Mouse (Mus musculus): ENCODE data around the gene Slc7a7. TPM values are rescaled to one million over a fixed set of nuclear protein-coding genes. Genes with fewer than 3 reads are reported as not detected.
"Not testable (repeated sequence)": the region's sequence is repeated elsewhere in the genome, so short reads cannot be mapped to it uniquely, and the experiment has no call there.

Slc7a7 gene
- polyA plus RNA-seq, 1 experiment: 1.5 TPM

DNA sequence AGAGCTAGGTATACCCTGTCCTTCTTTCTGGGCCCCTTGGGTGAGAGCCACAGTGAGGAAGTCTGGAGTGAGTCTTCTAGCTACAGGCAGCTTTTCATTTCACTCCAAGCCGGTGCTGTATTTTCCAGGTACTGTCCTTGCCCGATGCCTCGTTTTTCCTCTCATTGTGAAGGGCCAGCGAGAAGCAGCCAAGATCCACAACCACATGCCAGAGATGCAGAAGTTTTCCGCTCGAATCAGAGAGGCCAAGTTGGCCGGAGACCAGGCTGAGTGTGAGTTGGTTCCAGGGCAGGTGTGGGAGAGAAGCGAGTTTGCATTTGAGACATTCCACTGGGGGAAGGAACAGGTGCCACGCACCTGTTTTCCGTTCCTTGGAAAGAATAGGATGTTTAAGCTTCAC is 51.0 kb downstream of the Slc7a7 start:
- WGBS: 55% methylated on average over 10 of the region's 10 CpGs

DNA sequence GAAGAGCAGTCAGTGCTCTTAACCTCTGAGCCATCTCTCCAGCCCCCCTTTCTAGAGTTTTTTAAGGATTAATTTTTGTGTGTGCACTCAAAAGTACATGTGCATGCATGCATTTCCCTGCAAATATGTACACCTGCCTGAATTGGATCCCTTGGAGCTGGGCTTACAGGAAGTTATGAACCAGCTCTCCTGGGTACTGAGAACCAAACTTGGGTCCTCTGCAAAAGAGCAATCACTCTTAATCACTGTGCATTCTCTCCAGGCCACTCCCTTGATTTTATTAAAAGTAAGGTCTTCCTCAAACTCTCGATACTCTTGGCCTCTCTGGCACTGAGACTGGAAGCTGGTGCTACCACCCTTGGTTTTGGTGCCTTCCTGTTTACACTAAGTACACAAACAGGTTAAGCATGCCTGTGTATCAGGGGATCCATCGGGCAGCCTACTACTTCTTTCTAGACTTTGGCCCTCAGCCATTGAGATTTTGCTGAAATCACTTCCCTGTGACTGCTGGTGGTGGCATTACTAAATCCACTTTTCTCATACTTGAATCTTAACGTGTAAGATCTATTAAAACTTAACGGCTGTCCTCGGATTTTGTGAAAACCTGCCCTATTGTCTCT is 52.4 kb downstream of the Slc7a7 start:
- peaks cover 2% of the 10 kb centered on the region; the same call in 1 of the 2 replicates for H3K4me1 ChIP-seq (ENCODE audit: control insufficient read depth, insufficient read depth, low read length)
- H3K27me3 ChIP-seq (ENCODE audit: control insufficient read depth, insufficient read depth, low read length): no peaks in the 10 kb centered on the region
- no peak for DNase-seq
- H3K4me3 ChIP-seq (replicated peaks; ENCODE audit: insufficient read depth, low read depth, low read length): no peak overlapping the region
- H3K27ac ChIP-seq (ENCODE audit: insufficient read depth, low read length): no peak overlapping the region
- no peak for TF ChIP-seq POLR2A (IDR thresholded peaks at IDR 0.05; ENCODE audit: borderline replicate concordance, insufficient read depth, low read length)
- 84% methylated on average over 5 of the region's 5 CpGs for WGBS

More for the DNA sequence above, 51.0 kb downstream of the Slc7a7 start:
- DNase-seq: no peak
- Histone ChIP-seq H3K27ac (ENCODE audit: insufficient read depth, low read length) (no peak overlapping the region), H3K4me3 (replicated peaks; ENCODE audit: insufficient read depth, low read depth, low read length) (no peak overlapping the region), H3K4me1 (ENCODE audit: control insufficient read depth, insufficient read depth, low read length) (peaks cover 2% of the 10 kb centered on the region; the same call in 1 of the 2 replicates), H3K27me3 (ENCODE audit: control insufficient read depth, insufficient read depth, low read length) (no peaks in the 10 kb centered on the region)
- TF ChIP-seq POLR2A (IDR thresholded peaks at IDR 0.05; ENCODE audit: borderline replicate concordance, insufficient read depth, low read length) (no peak), CTCF (IDR thresholded peaks at IDR 0.05; ENCODE audit: borderline replicate concordance, insufficient read depth, low read depth, low read length) (no peak)

DNA sequence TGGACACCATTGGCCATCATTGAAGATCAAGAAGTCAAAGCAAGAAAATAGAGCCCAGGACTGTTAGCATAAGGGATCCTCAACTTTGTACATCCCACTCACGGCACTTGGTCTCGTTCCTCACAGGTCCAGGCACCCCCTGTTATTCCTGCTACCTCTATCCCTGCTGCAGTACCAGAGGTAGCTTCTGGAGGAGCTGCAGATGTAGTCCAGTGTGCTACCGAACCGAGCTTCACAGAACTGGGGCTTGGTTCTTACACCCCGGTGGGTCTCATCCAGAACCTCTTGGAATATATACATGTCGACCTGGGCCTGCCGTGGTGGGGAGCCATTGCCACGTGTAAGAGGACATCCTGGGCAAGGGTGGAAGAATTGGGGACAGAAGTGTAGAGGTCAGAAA is 54.4 kb downstream of the Slc7a7 start:
- TF ChIP-seq POLR2A (IDR thresholded peaks at IDR 0.05; ENCODE audit: borderline replicate concordance, insufficient read depth, low read length): no peak
- no peak for TF ChIP-seq CTCF (IDR thresholded peaks at IDR 0.05; ENCODE audit: borderline replicate concordance, insufficient read depth, low read depth, low read length)
- H3K27me3 ChIP-seq (ENCODE audit: control insufficient read depth, insufficient read depth, low read length): no peaks in the 10 kb centered on the region
- no peak overlapping the region for H3K4me3 ChIP-seq (replicated peaks; ENCODE audit: insufficient read depth, low read depth, low read length)
- DNase-seq: no peak
- H3K4me1 ChIP-seq (ENCODE audit: control insufficient read depth, insufficient read depth, low read length): peaks cover 2% of the 10 kb centered on the region; the same call in 1 of the 2 replicates
- no peak overlapping the region for H3K27ac ChIP-seq (ENCODE audit: insufficient read depth, low read length)
- 93% methylated on average over 8 of the region's 8 CpGs for WGBS

DNA sequence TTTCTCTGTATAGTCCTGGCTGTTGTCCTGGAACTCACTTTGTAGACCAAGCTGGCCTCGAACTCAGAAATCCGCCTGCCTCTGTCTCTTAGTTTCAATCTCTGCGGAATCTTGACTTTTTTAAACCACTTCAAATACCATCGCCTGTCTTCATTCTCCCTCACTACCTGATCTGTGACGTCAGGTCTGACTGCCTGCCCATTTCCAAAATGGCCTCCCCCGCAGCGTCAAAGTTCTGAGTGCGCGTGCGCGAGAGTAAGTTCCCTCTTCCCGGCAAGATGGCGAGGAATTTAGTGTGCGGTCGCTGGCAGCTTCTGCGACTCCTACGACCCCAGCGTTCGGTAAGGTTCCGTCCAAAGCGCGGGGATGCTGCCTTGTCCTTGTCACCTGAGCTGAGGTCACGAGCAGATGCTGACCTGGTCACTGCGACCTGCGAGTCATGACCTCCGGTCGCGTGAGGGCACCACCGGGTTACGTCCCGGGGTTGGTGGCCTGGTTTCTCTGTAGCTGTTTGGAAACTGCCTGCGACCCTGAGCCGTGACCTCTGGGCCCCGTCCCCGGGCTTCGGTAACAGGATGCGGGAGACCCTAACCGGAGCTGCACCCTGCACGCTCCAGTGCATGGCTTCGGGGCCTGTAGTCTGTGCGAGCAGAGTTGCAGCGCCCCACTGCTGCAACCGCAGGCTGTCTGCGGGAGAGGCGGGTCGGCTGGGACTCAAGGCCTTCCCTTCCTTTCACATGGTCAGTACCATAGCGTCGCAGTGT is 56.8 kb downstream of the Slc7a7 start, which contains the start of gene Oxa1l:
Gene Oxa1l, plus strand, starts transcription at position 258 of the 764 bp plus-strand sequence.
- no peaks in the 10 kb centered on the region for H3K27me3 ChIP-seq (ENCODE audit: control insufficient read depth, insufficient read depth, low read length)
- WGBS: under 1% methylated on average over 48 of the region's 48 CpGs
- H3K4me3 ChIP-seq (replicated peaks; ENCODE audit: insufficient read depth, low read depth, low read length): peak within 1 kb of the TSS; percentile 73
- DNase-seq: peak; percentile 94 to 98
- peaks cover 2% of the 10 kb centered on the region; the same call in 1 of the 2 replicates for H3K4me1 ChIP-seq (ENCODE audit: control insufficient read depth, insufficient read depth, low read length)
- H3K27ac ChIP-seq (ENCODE audit: insufficient read depth, low read length): peak within 1 kb of the TSS; percentile 56
- TF ChIP-seq POLR2A (IDR thresholded peaks at IDR 0.05; ENCODE audit: borderline replicate concordance, insufficient read depth, low read length) (peak; percentile 82), CTCF (IDR thresholded peaks at IDR 0.05; ENCODE audit: borderline replicate concordance, insufficient read depth, low read depth, low read length) (no peak)

DNA sequence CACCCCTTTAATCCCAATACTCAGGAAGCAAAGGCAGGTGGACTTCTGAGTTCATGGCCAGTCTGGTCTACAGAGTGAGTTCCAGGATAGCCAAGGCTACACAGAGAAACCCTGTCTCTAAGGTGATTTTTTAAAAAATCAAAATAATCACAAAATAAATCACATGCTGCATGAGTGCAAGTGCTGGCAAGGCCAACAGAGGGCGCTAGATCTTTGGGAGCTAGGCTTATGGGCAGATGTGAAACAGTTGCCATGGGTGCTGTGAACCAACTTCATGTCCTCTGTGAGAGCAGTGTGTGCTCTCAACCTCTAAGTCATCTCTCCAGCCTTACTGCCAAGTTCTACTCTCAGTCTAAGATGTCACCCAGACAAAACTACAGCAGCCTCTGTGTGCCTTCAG is 63.2 kb downstream of the Slc7a7 start:
- DNase-seq: no peak
- WGBS: 36% methylated on average over 1 of the region's 1 CpGs
- no peak overlapping the region for H3K27ac ChIP-seq (ENCODE audit: insufficient read depth, low read length)
- no peak overlapping the region for H3K4me3 ChIP-seq (replicated peaks; ENCODE audit: insufficient read depth, low read depth, low read length)
- no peak for TF ChIP-seq CTCF (IDR thresholded peaks at IDR 0.05; ENCODE audit: borderline replicate concordance, insufficient read depth, low read depth, low read length)
- no peak for TF ChIP-seq POLR2A (IDR thresholded peaks at IDR 0.05; ENCODE audit: borderline replicate concordance, insufficient read depth, low read length)
- no peaks in the 10 kb centered on the region for H3K4me1 ChIP-seq (ENCODE audit: control insufficient read depth, insufficient read depth, low read length)
- no peaks in the 10 kb centered on the region for H3K27me3 ChIP-seq (ENCODE audit: control insufficient read depth, insufficient read depth, low read length)

DNA sequence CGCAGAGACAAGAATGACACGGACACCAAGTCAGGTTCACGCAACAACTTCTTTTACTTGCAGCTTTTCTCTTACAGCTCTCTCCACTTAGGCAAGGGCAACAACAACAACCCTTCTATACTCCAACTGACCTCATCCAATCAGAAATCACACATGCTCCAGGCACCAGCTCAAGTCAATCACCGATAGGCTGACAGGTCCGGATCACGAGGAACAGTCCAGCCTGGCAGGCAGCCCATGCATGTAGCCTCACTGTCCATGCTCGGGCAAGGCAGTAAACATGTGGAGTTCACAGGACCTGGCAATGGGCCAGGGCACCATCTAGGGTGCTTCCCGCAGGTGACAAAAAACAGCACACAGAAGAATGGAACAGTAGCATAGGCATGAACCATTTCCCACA is 65.3 kb downstream of the Slc7a7 start:
- Histone ChIP-seq H3K27me3 (ENCODE audit: control insufficient read depth, insufficient read depth, low read length) (no peaks in the 10 kb centered on the region), H3K4me3 (replicated peaks; ENCODE audit: insufficient read depth, low read depth, low read length) (no peak overlapping the region), H3K27ac (ENCODE audit: insufficient read depth, low read length) (no peak overlapping the region), H3K4me1 (ENCODE audit: control insufficient read depth, insufficient read depth, low read length) (no peaks in the 10 kb centered on the region)
- no peak for DNase-seq
- WGBS: 58% methylated on average over 8 of the region's 8 CpGs
- TF ChIP-seq POLR2A (IDR thresholded peaks at IDR 0.05; ENCODE audit: borderline replicate concordance, insufficient read depth, low read length) (no peak), CTCF (IDR thresholded peaks at IDR 0.05; ENCODE audit: borderline replicate concordance, insufficient read depth, low read depth, low read length) (no peak)

DNA sequence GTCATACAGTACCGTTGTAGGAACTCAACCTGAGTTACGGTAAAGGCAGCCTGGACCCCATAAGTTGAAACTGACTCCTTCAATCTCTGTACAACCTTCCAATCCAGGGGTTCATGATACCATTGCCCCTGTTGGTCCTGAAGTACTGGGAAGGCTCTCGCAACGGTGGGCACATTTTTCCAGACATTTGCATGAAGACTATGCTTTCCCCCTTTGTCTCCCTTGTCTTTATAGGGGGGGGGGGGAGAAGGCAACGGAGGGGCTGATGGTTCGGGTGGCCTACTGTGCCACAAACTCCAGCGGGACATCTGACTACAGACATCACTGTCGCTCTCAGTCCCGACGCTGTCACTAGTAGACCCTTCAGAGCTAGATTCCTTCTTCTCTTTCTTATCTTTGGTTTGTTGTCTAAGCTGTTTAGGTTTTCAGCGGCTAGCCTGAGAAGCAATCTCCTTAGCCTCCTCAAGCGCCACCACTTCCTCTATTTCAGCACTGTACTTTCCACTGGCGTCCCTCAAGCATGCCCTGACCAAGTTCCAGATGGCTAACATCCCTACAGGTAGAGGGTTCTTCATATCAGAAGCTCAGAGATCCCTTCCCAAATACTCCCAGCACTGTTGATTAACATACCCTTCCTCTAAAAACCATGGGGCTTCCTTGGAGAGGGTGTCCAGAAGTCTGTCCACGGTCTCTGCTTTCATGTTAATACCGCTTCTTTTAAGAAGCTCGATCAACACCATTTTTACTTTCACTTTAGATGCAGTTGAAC is 66.6 kb downstream of the Slc7a7 start:
- DNase-seq; H3K4me3 ChIP-seq (replicated peaks; ENCODE audit: insufficient read depth, low read depth, low read length); H3K27me3 ChIP-seq (ENCODE audit: control insufficient read depth, insufficient read depth, low read length); H3K27ac ChIP-seq (ENCODE audit: insufficient read depth, low read length); H3K4me1 ChIP-seq (ENCODE audit: control insufficient read depth, insufficient read depth, low read length): not testable (repeated sequence)
- 89% methylated on average over 16 of the region's 16 CpGs for WGBS

DNA sequence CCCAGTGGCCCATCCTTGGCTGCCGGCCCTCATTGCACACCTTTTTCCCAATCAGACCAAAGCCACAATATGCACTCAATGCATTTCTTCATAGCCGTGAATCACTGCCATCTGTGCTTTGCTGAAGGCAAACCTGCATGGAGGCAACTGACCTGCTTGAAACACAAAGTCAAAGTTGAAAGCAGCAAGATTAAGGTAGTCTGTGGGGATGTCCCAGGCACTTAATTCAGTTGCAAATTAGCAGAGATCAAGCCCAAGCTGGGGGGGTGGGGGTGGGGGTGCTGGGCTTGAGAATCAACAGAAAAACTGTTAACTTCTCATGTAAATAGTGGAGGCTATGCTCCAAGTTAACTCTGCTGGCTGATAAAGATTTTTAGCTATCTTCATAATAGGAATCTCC is 75.8 kb downstream of the Slc7a7 start:
- 47% methylated on average over 2 of the region's 2 CpGs for WGBS
- H3K27me3 ChIP-seq (ENCODE audit: control insufficient read depth, insufficient read depth, low read length); H3K4me1 ChIP-seq (ENCODE audit: control insufficient read depth, insufficient read depth, low read length); H3K27ac ChIP-seq (ENCODE audit: insufficient read depth, low read length); H3K4me3 ChIP-seq (replicated peaks; ENCODE audit: insufficient read depth, low read depth, low read length); DNase-seq: not testable (repeated sequence)

Measured in cerebellum, adult 2 months (tissue).